24 mouse cellular contexts compared by ENCODE assay signal in genomic region chr11:67771053-67771452, GRCm38 (mm10). TPM values are rescaled to one million over a fixed set of nuclear protein-coding genes. Genes with fewer than 3 reads are reported as not detected.
"Had no signal": no experiment of that assay in that cellular context is flagged by ENCODE, and none has a peak within 500 bp of the region (broad histone marks: within the 10 kb centered on the region; RNA-seq: fewer than 3 reads in every experiment).

TSS of gene Glp2r (minus strand) at chr11:67771153.

- H3K4me2 ChIP-seq: lung, embryonic 15.5 days; midbrain, embryonic 12.5 days; neural tube, embryonic 13.5 days; neural tube, embryonic 15.5 days; stomach, embryonic 15.5 days had no signal

- H3K27me3 ChIP-seq: lung, embryonic 15.5 days; midbrain, embryonic 12.5 days; neural tube, embryonic 13.5 days; neural tube, embryonic 15.5 days; stomach, embryonic 15.5 days had no signal

- H3K9ac ChIP-seq: liver, postnatal 0 days; lung, embryonic 15.5 days; midbrain, embryonic 12.5 days; neural tube, embryonic 13.5 days; neural tube, embryonic 15.5 days; stomach, embryonic 15.5 days had no signal

- ATAC-seq: liver, postnatal 0 days; lung, postnatal 0 days; midbrain, embryonic 16.5 days had no signal

- H3K27ac ChIP-seq: lung, embryonic 15.5 days; macrophage; midbrain, embryonic 12.5 days; neural tube, embryonic 13.5 days; neural tube, embryonic 15.5 days; stomach, embryonic 15.5 days; stomach, postnatal 0 days had no signal

- H3K9me3 ChIP-seq: lung, embryonic 15.5 days; megakaryocyte, embryonic 14.5 days; midbrain, embryonic 12.5 days; neural tube, embryonic 13.5 days; neural tube, embryonic 15.5 days; stomach, embryonic 15.5 days had no signal

- H3K4me1 ChIP-seq: lung, embryonic 15.5 days; megakaryocyte, embryonic 14.5 days; midbrain, embryonic 12.5 days; stomach, embryonic 15.5 days had no signal

- H3K4me3 ChIP-seq: lung, embryonic 15.5 days; megakaryocyte, embryonic 14.5 days; midbrain, embryonic 12.5 days; myocyte; neural tube, embryonic 13.5 days; neural tube, embryonic 15.5 days; stomach, embryonic 15.5 days had no signal

- DNase-seq: liver, postnatal 0 days; lung, adult 2 months; lung, postnatal 14 days; lung, postnatal 36 days; midbrain, embryonic 14.5 days; retina, postnatal 1 day; right cerebral cortex, adult 18-20 months; right cerebral cortex, postnatal 25 days; right cerebral cortex, postnatal 4 days; thymus, adult 2 months; thymus, postnatal 25 days; thymus, postnatal 4 days had no signal

- H3K36me3 ChIP-seq: lung, embryonic 15.5 days; midbrain, embryonic 12.5 days; neural tube, embryonic 13.5 days; neural tube, embryonic 15.5 days; stomach, embryonic 15.5 days had no signal

RNA-seq across cellular contexts. Expression of gene Glp2r, which starts in this region (rescaled TPM):
- polyA plus RNA-seq: lung, adult 2 months; lung, postnatal 0 days; macrophage; midbrain, embryonic 12.5 days; myocyte; neural tube, embryonic 11.5 days; neural tube, embryonic 15.5 days had no signal
